Comparison of ENCODE assay signal across 16 mouse cellular contexts in the genomic region with DNA sequence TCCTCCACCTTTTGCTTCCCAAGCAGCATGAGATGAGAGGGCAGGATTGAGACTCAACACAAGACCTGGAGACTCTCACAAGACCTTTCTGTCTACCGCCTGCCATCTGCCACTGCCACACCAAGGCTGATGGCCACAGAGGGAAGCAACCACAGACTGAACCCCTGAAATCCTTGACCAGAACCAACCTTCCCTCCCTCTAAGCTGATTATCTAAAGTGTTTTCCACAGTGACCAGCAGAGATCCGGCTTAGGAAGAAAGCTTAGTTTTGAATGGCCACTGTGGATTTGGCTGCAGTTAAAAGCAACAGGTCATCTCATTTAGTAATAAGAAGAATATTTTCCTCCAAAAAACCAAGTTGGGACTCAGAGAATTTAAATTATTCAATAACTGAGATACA.
"Had no signal": no experiment of that assay in that cellular context is flagged by ENCODE, and none has a peak within 500 bp of the region (broad histone marks: within the 10 kb centered on the region; RNA-seq: fewer than 3 reads in every experiment).

No protein-coding gene starts in this region.

- H3K4me1 ChIP-seq: liver, embryonic 12.5 days had no signal

- H3K9ac ChIP-seq: limb, embryonic 15.5 days; liver, embryonic 12.5 days; lung, embryonic 14.5 days; midbrain, embryonic 12.5 days; neural tube, embryonic 15.5 days had no signal

- H3K36me3 ChIP-seq: limb, embryonic 15.5 days; liver, embryonic 12.5 days; midbrain, embryonic 12.5 days; neural tube, embryonic 15.5 days had no signal

- H3K4me2 ChIP-seq: limb, embryonic 15.5 days; liver, embryonic 12.5 days; lung, embryonic 14.5 days; midbrain, embryonic 12.5 days; neural tube, embryonic 15.5 days had no signal

- H3K27me3 ChIP-seq: limb, embryonic 15.5 days; liver, embryonic 12.5 days; megakaryocyte, embryonic 14.5 days; midbrain, embryonic 12.5 days had no signal

- H3K4me3 ChIP-seq: limb, embryonic 15.5 days; liver, embryonic 12.5 days; megakaryocyte, embryonic 14.5 days; midbrain, embryonic 12.5 days; myocyte; neural tube, embryonic 15.5 days had no signal

- ATAC-seq: intestine, postnatal 0 days; liver, embryonic 12.5 days; midbrain, embryonic 16.5 days had no signal

- H3K9me3 ChIP-seq: limb, embryonic 15.5 days; liver, embryonic 12.5 days; megakaryocyte, embryonic 14.5 days; midbrain, embryonic 12.5 days; neural tube, embryonic 15.5 days had no signal

- H3K27ac ChIP-seq: limb, embryonic 15.5 days; liver, embryonic 12.5 days; midbrain, embryonic 12.5 days; neural tube, embryonic 15.5 days had no signal

- DNase-seq: kidney, adult 8-10 months; kidney, postnatal 25 days; lung, embryonic 14.5 days; lung, postnatal 10 days; lung, postnatal 4 days; right cerebral cortex, adult 18-20 months; right cerebral cortex, postnatal 25 days; thymus, postnatal 4 days had no signal
